Mouse (Mus musculus): ENCODE measurements around the gene Spop.

- TF ChIP-seq GATA1 (IDR thresholded peaks at IDR 0.05; ENCODE audit: low read length) (no peak), TAL1 (IDR thresholded peaks at IDR 0.05; ENCODE audit: low read length) (no peak)
Measured at GRCm38 (mm10) chr11:95527307-95527706, 113.4 kb downstream of the Spop start.

Data from erythroblast, embryonic 14.5 days (primary cell).